Mouse (Mus musculus) forebrain, embryonic 16.5 days (tissue): Measurements from ENCODE around the gene Rabep2. TPM values are rescaled to one million over a fixed set of nuclear protein-coding genes. Genes with fewer than 3 reads are reported as not detected.
"Not testable (repeated sequence)": the region's sequence is repeated elsewhere in the genome, so short reads cannot be mapped to it uniquely, and the experiment has no call there.

Experiments used
- ATAC-seq: fragments of 200-750 bp; cut with Nextera tagmentation; 2 replicates; pipeline ENCODE4 v1.8.0; 2017; ENCODE audit warnings: mild to moderate bottlenecking, moderate library complexity
- H3K27ac ChIP-seq: fragments of 300-500 bp; sonication (generic); 2 replicates; pipeline ENCODE4 v1.5.1; 2014; ENCODE audit warnings: low read length, control low read depth
- H3K27me3 ChIP-seq: fragments of 300-500 bp; sonication (generic); replicated peaks from 2 replicates; pipeline ENCODE4 v1.6.1; 2014; ENCODE audit warnings: low read length; ENCODE audit not compliant: control insufficient read depth, insufficient read depth
- H3K36me3 ChIP-seq: fragments of 300-500 bp; sonication (generic); 2 replicates; pipeline ENCODE4 v1.6.1; 2014; ENCODE audit not compliant: control insufficient read depth, insufficient read depth
- H3K4me1 ChIP-seq: fragments of 300-500 bp; sonication (generic); replicated peaks from 2 replicates; pipeline ENCODE4 v1.6.1; 2014; ENCODE audit warnings: low read length; ENCODE audit not compliant: control insufficient read depth, insufficient read depth
- H3K4me2 ChIP-seq: fragments of 300-500 bp; sonication (generic); 2 replicates; pipeline ENCODE4 v1.6.1; 2014; ENCODE audit warnings: mild to moderate bottlenecking, low read length, control low read depth
- H3K4me3 ChIP-seq: fragments of 300-500 bp; sonication (generic); replicated peaks from 2 replicates; pipeline ENCODE4 v1.5.1; 2014; ENCODE audit warnings: mild to moderate bottlenecking, low read length, control low read depth
- H3K9ac ChIP-seq: fragments of 300-500 bp; sonication (generic); replicated peaks from 2 replicates; pipeline ENCODE4 v1.6.1; 2014; ENCODE audit warnings: low read depth, low read length, control low read depth
- H3K9me3 ChIP-seq: fragments of 300-500 bp; sonication (generic); 2 replicates; pipeline ENCODE4 v1.6.1; 2016; ENCODE audit warnings: low read length; ENCODE audit not compliant: control insufficient read depth
- WGBS: fragments of 180-500 bp; shearing (Covaris S2); extraction: QIAGEN DNeasy Blood & Tissue Kit; methylation state at CpG from one replicate; pipeline ENCODE4 v1.1.7; 2014; 5-methylcytosine and 5-hydroxymethylcytosine counted together
- polyA plus RNA-seq: library from polyadenylated mRNA; unstranded; fragments of >200 nt; fragmentation: Nextera tagmentation; extraction: Ambion mirVana; gene quantifications from 2 replicates; pipeline ENCODE4 v1.2.1, GENCODE M21; 2015

Rabep2 gene
- polyA plus RNA-seq, 1 experiment from 2014 or later: 26.5 TPM

DNA sequence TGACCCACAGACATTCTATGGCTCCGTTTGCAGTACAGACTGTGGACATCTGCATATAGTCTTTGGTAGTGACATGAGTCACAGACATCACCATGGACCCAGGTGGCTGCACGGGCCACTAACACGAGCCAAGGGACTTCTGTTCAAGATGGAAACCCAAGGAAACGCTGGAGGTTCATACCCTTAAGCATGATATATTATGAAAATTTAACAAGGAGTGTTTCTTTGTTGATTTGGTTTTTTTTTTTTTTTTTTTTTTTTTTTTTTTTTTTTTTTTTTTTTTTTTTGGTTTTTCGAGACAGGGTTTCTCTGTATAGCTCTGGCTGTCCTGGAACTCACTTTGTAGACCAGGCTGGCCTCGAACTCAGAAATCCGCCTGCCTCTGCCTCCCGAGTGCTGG, 26.0 kb upstream of the Rabep2 start:
- not testable (repeated sequence) for H3K9me3 ChIP-seq, H3K4me1 ChIP-seq, ATAC-seq, H3K27ac ChIP-seq, H3K4me3 ChIP-seq, H3K36me3 ChIP-seq, H3K27me3 ChIP-seq, H3K9ac ChIP-seq, H3K4me2 ChIP-seq
- WGBS: 86% methylated on average over 7 of the region's 8 CpGs

- Histone ChIP-seq H3K27ac (no peak overlapping the region), H3K4me2 (no peak overlapping the region), H3K27me3 (no peaks in the 10 kb centered on the region; the same call in 1 of the 2 replicates), H3K9me3 (no peaks in the 10 kb centered on the region), H3K9ac (no peak overlapping the region), H3K4me1 (no peaks in the 10 kb centered on the region), H3K4me3 (no peak overlapping the region), H3K36me3 (no peaks in the 10 kb centered on the region)
- ATAC-seq: no peak
- 85% methylated on average over 2 of the region's 2 CpGs for WGBS
These were observed 19.9 kb upstream of the Rabep2 start for GRCm38 (mm10) chr7:126408686-126409085.

GRCm38 (mm10) chr7:126411061-126411460, 17.5 kb upstream of the Rabep2 start:
- Histone ChIP-seq H3K27ac (no peak overlapping the region), H3K4me3 (no peak overlapping the region), H3K4me2 (no peak overlapping the region), H3K36me3 (no peaks in the 10 kb centered on the region), H3K4me1 (no peaks in the 10 kb centered on the region), H3K27me3 (no peaks in the 10 kb centered on the region; the same call in 1 of the 2 replicates), H3K9me3 (no peaks in the 10 kb centered on the region), H3K9ac (no peak overlapping the region)
- WGBS: 87% methylated on average over 4 of the region's 4 CpGs
- no peak for ATAC-seq

GRCm38 (mm10) chr7:126414725-126415124, 13.8 kb upstream of the Rabep2 start, which contains the start of gene Cd19:
TSS of gene Cd19 (minus strand) at chr7:126414889.
- Histone ChIP-seq H3K9me3 (no peaks in the 10 kb centered on the region), H3K36me3 (no peaks in the 10 kb centered on the region), H3K9ac (no peak within 1 kb of the TSS), H3K27me3 (no peaks in the 10 kb centered on the region), H3K27ac (no peak within 1 kb of the TSS), H3K4me2 (no peak within 1 kb of the TSS), H3K4me3 (no peak within 1 kb of the TSS), H3K4me1 (no peaks in the 10 kb centered on the region)
- ATAC-seq: no peak
- 91% methylated on average over 6 of the region's 6 CpGs for WGBS

GRCm38 (mm10) chr7:126416615-126417014, 11.9 kb upstream of the Rabep2 start:
- Histone ChIP-seq H3K9me3 (no peaks in the 10 kb centered on the region), H3K27me3 (no peaks in the 10 kb centered on the region), H3K36me3 (no peaks in the 10 kb centered on the region), H3K4me3 (no peak overlapping the region), H3K4me1 (no peaks in the 10 kb centered on the region), H3K4me2 (no peak overlapping the region), H3K9ac (no peak overlapping the region), H3K27ac (no peak overlapping the region)
- 42% methylated on average over 2 of the region's 2 CpGs for WGBS
- no peak for ATAC-seq

DNA sequence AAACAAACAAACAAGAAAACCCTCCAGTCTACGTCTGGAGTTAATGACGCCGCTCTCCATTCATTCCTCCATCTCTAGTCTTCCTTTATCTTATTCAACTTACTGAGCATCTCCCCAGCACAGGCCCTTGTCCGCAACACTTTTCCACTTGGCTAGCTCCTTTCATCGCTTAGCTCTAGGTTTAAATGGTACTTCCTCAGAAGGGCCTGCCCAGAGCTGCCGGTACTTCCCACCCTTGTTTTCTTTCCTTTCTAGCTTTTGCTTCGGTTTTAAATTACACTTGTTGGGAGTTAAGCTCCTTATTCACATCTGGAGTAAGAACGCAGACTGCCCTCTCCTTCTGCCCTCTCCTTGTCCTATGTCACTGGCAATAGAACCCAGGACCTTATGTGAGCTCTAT, 11.5 kb upstream of the Rabep2 start:
- WGBS: 4% methylated on average over 8 of the region's 8 CpGs
- Histone ChIP-seq H3K4me2 (no peak overlapping the region), H3K9me3 (no peaks in the 10 kb centered on the region), H3K4me3 (no peak overlapping the region), H3K27ac (no peak overlapping the region), H3K36me3 (no peaks in the 10 kb centered on the region), H3K27me3 (no peaks in the 10 kb centered on the region), H3K9ac (no peak overlapping the region), H3K4me1 (no peaks in the 10 kb centered on the region)
- no peak for ATAC-seq

DNA sequence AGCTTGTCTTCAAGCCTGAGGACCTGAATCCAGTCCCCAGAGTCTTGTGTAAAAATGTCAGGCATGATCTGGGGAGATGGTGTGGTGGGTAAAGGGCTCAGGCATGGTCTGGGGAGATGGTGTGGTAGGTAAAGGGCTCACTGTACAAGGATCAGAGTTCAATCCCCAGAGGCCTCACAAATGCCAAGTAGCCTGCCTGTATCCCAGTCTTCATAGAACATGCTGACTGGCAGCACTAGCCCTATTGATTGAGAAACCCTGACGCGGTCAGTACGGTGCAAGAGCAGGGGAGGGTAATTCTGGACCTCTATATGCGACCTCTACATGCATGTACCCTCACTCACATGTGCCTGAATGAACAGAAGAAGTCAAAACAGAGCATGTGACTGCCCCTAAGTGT, 11.0 kb upstream of the Rabep2 start:
- Histone ChIP-seq H3K4me1 (no peaks in the 10 kb centered on the region), H3K27ac (no peak overlapping the region), H3K4me2 (no peak overlapping the region), H3K4me3 (no peak overlapping the region), H3K9me3 (no peaks in the 10 kb centered on the region), H3K36me3 (no peaks in the 10 kb centered on the region), H3K27me3 (no peaks in the 10 kb centered on the region), H3K9ac (no peak overlapping the region)
- 76% methylated on average over 4 of the region's 4 CpGs for WGBS
- no peak for ATAC-seq

DNA sequence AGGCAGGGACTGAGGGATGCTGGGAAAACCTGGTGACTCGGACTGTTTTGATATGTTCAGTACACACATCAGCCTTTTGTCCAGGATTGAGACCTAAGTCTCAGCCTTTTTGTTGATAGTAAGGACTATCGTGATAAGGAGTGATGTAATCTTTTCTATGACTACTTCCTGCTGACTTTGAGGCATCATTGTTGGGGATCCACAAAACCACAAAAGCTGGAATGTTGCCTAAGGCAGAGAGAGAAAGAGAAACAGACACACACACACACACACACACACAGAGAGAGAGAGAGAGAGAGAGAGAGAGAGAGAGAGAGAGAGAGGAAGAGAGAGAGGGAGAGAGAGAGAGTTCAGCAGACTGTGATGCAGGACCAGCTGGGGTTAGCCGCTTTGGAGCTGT, 10.1 kb upstream of the Rabep2 start:
- H3K27ac ChIP-seq: no peak overlapping the region
- no peaks in the 10 kb centered on the region for H3K27me3 ChIP-seq
- no peak overlapping the region for H3K4me2 ChIP-seq
- H3K36me3 ChIP-seq: no peaks in the 10 kb centered on the region
- 60% methylated on average over 3 of the region's 3 CpGs for WGBS
- H3K4me3 ChIP-seq: no peak overlapping the region
- ATAC-seq: no peak
- H3K4me1 ChIP-seq: no peaks in the 10 kb centered on the region
- no peaks in the 10 kb centered on the region for H3K9me3 ChIP-seq
- H3K9ac ChIP-seq: no peak overlapping the region

- Histone ChIP-seq H3K36me3 (no peaks in the 10 kb centered on the region), H3K4me2 (no peak overlapping the region), H3K4me1 (no peaks in the 10 kb centered on the region), H3K27ac (no peak overlapping the region), H3K4me3 (no peak overlapping the region), H3K9ac (no peak overlapping the region), H3K27me3 (no peaks in the 10 kb centered on the region), H3K9me3 (no peaks in the 10 kb centered on the region)
- WGBS: 95% methylated on average over 5 of the region's 5 CpGs
- no peak for ATAC-seq
These were observed 6.8 kb upstream of the Rabep2 start for GRCm38 (mm10) chr7:126421756-126422155.

DNA sequence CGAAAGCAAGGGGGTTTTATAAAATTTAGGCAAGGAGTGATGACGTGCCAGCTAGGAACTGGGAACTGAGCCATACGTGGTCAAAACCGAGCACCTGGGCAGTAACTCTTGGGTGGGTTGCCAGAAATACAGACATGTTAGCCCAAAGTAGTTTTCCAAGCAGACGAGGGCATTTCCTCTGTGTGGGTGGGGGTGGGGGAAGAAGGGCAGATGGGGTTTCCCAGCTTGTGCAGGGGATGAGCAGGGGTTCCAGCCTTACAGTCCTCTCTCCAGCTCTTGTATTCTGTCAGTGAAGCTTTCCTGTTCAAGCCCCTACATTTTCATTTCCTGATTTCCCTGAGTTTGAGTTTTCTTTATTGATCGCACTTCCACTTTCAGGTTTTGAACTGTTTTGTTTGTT, 4.4 kb upstream of the Rabep2 start:
- Histone ChIP-seq H3K4me2 (no peak overlapping the region), H3K9me3 (no peaks in the 10 kb centered on the region), H3K27me3 (no peaks in the 10 kb centered on the region), H3K36me3 (no peaks in the 10 kb centered on the region), H3K4me1 (peaks cover 8% of the 10 kb centered on the region; the same call in 1 of the 2 replicates), H3K4me3 (no peak overlapping the region), H3K27ac (no peak overlapping the region), H3K9ac (no peak overlapping the region)
- no peak for ATAC-seq
- 88% methylated on average over 6 of the region's 6 CpGs for WGBS
